Mouse (Mus musculus) cerebellum, adult 8-10 months (tissue): ENCODE measurements around the gene Ptpn13.

Experiments
- DNase-seq: peaks from one replicate; pipeline ENCODE4 v3.0.0; 2022

Gene Ptpn13

DNA sequence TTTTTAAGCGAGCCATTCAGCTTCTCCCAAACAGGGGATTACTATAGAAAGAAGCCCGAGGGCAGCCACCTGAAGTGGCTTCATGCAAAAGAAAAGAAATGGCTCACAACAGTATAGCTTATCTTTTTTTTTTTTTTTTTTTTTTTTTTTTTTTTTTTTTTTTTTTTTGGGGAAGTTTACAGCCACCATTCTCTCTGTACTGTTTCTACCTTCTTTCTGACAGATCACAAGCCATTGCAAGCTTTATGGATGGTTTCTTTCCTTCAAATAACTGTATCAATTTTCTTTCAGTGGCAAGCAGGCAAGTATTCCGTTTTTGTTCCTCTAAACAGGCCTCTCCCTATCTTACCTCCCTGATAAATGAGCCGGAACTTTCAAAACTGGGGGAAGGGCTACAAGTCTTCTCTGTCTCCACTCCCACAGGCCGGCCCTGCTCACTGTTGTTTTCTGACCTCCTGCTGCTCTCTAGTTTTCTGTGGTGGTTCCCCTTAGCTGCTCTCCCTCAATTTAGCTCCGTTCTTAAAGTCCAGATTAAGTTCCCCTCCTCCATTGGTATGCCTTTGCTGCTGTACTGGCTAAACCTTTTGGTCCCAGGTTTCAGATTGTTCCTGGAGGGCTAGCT lies 1.6 kb upstream of the Ptpn13 start:
- no peak for DNase-seq

DNA sequence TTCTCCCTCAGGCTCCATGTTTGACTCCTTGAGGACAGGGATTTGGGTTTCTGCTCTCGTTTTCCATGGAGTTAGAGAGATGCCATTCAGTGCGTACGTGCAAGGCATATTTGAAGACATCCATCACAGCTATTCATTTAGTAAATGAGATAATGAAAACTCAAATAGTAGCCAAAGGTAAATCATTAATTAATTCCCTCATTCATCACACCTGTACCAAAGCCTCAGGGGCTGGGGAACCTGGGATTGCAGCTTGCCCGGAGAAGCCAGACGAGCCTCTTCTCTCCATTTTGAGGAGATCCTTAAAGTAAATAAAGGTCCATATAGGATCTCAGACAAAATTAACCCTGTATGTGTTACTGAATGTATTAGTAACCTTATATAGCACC lies 1.1 kb upstream of the Ptpn13 start:
- no peak for DNase-seq

DNA sequence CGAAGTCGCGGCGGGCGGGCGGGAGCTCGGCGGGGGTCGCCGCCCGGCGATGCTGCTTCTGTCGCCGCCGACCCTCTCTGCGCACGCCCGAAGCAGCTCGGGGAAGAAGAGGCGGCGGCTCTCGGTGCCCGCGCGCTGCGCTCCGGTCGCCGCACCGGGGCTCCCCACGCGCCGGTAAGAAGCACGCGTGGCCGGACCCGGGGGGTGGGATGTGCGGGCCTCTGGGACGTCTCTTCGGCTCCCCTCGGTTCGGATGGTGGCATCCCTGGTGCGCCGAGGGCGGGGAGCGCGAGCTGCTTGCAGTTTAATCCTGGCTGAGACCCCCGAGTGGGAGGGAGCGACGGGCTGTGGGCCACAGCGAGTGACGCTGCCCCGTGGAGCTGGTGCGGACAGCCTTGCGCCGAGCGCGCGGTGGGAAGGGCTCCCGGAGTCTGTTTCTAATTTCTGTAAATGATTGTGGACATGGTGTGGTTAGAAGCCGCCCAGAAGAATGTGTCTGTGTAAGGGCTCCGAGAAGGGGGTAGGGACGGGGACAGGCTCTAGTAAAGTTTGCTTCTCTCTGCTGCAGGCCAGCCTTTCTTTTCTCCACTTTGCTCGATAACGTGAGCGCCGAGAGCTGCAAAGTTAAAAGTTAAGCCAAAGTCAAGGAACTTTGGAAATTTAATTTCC lies 505 bp downstream of the Ptpn13 start:
- peak; percentile 8 for DNase-seq

GRCm38 (mm10) chr5:103426250-103426649 lies 1.3 kb downstream of the Ptpn13 start:
- no peak for DNase-seq

DNA sequence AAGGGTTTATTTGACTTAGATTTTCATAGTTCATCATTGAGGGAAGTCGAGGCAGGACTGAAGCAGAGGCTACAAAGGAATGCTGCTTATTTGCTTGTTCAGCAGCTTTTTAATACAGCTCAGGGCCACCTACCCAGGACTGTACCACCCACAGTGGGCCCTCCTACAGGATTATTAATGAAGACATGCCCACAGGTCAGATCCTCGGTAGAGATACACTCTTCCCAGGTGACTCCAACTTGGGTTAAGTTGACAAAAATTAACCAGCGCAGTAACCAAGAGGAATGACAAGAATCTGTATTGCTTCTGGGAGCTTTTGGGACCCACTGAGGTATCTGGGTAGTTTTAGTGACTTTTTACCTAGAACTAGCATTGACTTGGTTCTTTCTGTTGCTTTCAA lies 6.0 kb downstream of the Ptpn13 start:
- DNase-seq = no peak

DNA sequence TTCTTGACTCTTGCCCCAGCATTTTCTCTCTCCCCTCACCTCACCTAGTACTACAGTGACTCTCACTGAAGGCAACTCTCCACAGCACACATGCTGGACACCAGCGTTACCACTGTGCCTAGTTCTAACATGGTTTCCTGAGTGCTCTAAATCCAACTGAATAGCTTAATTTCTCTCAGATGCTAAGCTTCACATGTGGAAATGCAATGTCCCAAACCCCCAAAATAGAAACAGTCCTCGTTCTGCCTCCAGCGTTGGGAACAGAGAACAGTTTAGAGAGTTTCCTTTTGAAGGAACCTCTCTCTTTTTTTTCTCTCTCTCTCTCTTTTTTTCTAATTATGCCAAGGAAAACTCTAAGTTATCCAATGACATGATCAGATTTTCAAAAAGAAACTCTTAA lies 6.5 kb downstream of the Ptpn13 start:
- DNase-seq = no peak

GRCm38 (mm10) chr5:103436039-103436944 lies 11.3 kb downstream of the Ptpn13 start:
- DNase-seq = no peak

DNA sequence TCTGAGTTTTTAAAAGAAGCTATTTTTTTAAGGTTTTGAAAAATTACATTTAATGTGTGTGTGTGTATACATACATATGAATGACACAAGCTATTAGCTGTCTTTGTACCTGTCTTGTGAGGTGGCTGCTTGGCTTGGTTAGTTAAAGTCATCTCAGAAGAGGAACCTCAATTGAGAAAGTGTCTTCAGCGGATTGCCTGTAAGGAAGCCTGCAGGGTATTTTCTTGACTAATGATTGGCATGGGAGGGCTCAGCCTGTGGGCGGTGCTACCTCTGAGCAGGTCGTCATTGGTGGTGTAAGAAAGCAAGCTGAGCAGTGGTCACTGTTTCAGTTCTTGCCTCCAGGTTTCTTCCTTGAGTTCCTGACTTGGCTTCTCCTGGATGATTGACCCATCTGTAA lies 12.7 kb downstream of the Ptpn13 start:
- no peak for DNase-seq

DNA sequence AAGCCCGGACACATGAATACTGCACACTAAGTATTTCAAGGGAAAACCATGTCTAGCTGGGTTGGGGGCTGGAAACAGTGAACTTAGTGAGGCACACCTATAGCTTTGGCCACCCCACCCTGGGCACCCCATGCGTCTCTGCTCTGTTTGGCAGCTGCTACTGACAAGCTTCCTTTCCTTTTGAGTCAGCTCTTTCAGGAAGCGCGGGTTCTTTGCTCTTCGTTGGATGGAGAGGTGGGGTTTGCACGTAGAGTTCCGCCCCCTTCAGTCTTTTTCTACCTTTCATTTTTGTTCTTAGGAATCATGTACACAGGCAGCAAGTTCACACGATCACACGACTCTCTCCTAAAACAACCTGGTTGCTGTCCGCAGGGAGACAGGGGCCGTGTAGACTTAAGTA lies 14.2 kb downstream of the Ptpn13 start:
- no peak for DNase-seq

- DNase-seq = no peak
Observed at GRCm38 (mm10) chr5:103440418-103441276, 15.7 kb downstream of the Ptpn13 start.

- DNase-seq = no peak
Observed at GRCm38 (mm10) chr5:103441706-103442105, 16.7 kb downstream of the Ptpn13 start.

DNA sequence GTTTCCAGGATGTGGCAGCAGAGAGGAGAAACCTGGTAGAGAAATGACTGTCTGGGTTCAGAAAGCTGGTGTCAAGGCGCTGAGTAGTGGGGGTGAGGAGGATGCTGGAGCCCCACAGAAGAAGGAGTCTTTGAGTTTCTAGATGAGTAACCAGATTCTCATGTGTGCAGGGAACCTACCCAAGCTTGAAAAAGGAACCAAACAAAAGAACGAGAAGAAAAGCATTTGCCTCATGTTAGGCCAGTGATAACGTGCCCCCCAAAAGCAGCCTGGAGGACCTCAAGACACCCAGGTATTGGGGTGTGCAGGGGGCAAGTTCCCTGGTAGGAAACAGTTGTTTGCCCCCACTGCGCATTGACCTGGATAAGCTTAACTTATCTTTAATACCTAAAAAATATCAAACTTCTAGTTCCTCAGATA lies 17.3 kb downstream of the Ptpn13 start:
- DNase-seq = no peak

DNA sequence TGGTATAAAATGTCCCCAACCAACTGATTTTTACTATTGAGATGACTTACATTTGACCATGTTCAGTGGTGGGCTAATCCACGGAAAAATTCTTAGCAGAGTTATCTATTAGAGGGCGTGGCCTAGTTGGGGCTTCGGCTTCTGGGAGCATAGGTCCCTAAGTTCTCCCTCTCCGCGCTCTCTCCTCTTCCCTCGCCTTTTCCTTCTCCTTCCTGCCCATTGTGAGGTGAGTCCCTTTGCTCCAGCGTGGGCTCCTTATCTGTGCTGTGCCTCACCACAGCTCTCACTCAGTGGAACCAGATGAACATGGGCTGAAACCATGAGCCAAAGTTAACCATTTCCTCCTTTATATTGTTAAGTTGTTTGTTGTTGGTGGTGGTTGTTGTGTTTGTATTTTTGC lies 17.9 kb downstream of the Ptpn13 start:
- no peak for DNase-seq

DNA sequence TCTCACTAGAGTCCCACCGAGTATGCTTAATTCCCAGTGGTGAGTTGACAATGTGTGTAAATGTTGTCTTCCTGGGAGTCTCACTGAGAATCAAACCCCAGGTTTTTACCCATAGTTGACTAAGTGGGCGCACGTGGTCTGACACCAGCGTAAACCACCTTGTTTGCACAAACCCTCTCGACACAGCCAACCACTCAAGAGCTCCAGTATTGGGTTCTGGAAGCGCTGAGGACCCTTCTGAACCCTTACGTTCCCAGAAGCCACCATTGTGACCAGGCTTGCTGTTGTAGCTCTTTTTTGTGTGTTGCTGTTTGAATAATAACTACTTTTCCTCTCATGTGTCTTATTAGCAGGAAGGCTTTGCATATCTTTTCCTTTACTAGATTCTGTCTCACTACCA lies 20.4 kb downstream of the Ptpn13 start:
- no peak for DNase-seq

DNA sequence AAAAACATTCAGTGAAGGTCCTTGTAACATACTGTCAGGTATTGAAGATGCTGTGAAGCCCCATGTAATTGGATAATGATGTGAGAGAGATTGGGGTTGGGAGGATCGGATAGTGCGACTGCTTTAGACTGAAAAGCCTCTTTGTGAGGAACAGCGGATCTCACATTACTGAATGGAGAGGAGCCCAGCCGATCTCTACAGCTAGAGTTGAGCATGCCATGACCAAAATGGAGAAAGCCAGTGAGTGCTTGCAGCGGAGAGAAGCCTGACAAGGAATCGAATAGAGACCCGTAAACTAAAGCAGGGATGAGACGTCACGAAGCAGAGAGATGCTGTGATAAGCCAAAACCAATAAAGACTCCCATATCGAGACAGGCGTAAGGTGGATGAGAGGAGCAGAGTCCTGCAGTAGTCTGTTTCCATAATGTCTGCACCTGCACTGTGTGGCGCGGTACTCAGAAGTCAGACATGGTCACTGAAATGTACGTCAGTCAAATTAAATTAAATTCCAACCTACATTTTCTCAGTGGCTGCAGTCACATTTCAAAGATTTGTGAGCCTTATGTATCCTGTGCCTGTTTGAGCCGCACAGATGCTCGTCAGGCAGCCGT lies 22.9 kb downstream of the Ptpn13 start:
- no peak for DNase-seq

DNA sequence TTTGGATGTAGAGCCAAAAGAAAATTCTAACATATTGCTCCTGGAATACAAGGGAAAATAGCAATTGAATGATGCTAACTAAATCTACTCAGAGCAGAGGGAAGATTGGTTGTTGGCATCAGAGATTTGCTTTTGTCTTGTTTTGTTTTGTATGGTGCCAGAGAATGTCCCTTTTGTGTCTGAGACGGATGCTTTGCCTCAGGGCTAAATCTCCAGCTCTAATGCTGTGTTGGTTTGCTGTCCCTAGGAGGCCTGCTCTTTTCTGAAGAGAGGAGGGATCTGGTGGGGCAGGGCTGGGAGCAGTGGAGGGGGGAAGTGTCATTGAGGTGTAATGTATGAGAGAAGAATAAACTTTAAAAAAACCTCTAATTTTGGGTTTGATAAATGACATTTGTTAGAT lies 23.5 kb downstream of the Ptpn13 start:
- no peak for DNase-seq

DNA sequence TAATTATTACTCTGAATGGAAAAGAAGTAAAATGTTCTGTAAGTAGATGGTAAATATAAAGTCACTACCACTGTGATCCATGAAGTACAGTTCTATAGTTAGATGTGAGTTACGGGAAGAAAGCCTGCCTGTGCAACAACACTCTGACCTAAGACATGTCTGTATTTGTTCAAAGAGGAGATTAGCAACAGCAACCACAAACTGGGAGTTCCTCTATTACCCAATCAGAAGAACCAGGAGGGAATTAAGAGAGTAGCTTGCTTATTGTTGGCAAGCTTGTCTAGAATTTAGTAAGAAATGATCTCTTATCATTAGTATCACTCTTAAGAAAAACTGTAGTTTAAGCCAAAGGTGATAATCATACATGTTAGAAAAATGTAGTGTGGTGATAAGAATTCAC lies 25.7 kb downstream of the Ptpn13 start:
- no peak for DNase-seq

DNA sequence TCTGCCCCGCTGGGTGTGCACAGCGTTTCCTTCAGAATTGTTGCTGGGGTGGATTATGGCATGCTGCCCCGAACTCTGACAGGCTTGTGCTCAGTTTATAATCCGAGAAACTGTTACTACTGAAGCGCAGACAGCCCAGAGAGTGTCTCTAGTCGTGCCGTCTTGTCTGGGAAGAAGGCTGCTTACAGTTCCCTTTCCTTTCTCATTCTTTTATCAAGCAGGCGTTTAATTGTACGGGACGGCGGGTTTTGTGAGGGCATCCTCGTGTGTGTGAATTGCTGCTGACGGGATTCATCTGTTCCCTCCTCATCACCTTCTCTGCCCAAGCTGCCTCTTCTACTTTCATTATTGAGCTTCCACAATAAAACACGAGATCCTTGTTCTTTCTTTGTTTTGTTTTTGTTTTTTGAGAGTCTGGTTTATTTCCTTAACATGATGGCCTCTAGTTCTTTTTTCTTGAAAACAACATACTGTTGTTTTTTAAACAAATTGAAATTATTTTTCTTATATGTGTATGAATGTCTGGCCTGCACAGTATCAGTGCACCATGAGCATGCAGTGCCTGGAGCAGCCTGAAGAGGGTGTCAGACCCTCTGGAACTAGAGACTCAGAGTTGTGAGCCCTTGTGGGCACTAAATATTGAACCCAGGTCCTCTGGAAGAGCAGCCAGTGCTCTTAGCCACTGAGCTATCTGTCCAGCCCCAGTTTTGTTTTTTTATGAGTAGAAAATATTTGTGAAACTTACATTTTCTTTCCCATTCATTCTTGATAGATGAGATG lies 28.6 kb downstream of the Ptpn13 start:
- no peak for DNase-seq

DNA sequence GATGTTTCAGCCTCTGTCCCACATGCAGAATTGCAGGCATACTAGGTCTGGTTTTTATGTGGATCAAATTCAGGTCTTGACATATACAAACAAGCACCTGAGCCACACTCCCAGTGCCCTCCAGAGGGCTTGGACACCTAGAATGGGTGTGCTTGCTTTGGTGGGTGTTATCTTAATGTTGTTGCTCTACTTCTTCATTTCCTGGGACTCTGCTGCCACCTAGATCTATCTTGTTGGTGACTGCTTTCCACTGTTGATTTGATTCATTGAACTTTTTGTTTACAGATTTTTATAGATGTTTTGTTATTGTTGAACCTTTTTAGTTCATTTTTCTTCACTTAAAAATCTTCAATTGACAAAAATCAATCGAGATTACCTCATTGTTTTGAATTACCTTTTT lies 31.8 kb downstream of the Ptpn13 start:
- no peak for DNase-seq

DNA sequence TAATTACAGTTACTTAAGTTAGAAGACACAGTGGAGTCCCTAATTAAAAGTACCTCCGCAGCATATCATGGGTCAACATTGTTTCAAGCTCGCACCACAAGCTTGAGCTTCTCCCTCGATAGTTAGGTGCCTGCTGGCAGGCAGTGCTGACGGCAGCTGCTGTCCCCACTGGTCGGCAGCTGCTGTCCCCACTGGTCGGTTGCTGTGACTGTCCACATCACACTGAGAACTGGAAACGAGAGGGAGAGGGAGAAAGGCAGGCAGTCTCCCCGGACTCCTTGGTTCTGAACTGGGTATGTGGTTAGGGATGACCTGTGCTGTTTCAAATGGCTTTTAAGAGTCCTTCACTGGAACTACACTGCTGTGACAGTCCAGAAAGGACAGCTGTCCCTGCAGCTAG lies 33.4 kb downstream of the Ptpn13 start:
- no peak for DNase-seq

- DNase-seq = no peak
Observed at GRCm38 (mm10) chr5:103458959-103459675, 34.1 kb downstream of the Ptpn13 start.
